Mouse (Mus musculus): Measurements from ENCODE around the gene Cab39l. TPM values are rescaled to one million over a fixed set of nuclear protein-coding genes. Genes with fewer than 3 reads are reported as not detected.

Gene Cab39l
- total and polyA plus RNA-seq, 3 experiments: 7.9 to 26.0 (median 23.8) TPM

DNA sequence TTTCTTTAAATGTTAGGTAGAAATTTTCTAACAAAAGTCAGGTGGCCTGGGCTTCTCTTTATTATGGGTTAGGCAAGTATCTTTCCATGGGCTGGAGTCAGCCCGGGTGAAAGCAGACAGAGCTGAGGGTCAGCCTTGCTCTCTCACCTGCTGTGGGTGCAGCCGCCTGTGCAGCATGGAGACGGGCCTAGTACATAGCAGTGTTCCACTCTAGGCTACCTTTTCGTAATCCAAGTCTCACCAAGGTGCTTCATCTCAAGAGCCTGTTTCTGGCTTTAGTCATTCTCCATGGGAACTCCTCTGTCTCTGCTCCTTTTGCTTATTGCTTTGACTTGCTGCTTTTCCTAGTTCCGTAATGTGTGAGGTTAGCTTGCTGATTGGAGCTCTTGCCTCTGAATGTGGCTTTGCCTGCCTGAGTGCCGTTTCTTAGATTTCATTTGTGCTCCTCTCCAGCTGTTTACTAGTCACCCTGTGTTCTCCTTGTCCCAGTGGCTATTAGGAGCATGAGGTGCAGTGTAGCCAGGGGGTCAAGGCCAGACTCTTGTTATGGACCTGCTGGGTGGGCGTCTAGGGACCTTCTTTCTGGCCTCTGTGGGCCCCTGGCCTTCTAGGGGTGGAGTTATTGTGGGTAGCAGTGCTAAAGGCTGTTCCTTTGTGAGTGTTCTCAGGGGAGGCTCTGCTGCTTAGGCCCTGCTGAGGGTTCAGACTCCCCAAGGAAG, 105.5 kb downstream of the Cab39l start:
- WGBS: 91% methylated on average over 7 of the region's 7 CpGs

DNA sequence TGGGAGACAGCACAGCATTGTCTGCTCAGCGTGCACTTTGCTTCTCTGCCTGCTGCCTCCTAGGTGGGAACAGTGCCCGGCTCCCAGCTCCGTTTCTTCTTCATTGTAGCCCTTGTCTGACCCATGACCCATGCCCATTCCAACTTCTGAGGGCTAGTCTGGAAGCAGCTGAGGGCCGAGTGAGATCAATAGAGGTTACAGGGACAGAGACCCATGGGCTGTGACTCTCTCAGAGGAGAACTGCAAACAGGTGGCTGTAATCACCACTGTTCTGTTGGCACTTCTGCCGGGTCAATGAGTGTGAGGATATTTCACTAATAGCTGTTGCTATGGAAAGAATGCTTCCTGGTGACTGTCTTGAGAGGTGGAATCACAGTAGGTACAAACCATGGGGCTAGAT, 106.8 kb downstream of the Cab39l start:
- Histone ChIP-seq H3K4me1 (ENCODE audit: control insufficient read depth, insufficient read depth, low read length) (peaks cover 11% of the 10 kb centered on the region), H3K4me3 (no peak overlapping the region), H3K36me3 (ENCODE audit: control insufficient read depth, insufficient read depth, low read length) (no peaks in the 10 kb centered on the region), H3K27me3 (ENCODE audit: control insufficient read depth, insufficient read depth, low read length) (no peaks in the 10 kb centered on the region), H3K79me2 (replicated peaks; ENCODE audit: control insufficient read depth, insufficient read depth, low read length) (no peaks in the 10 kb centered on the region), H3K9ac (ENCODE audit: low read depth, low read length) (no peak overlapping the region), H3K27ac (no peak overlapping the region)
- 80% methylated on average over 5 of the region's 5 CpGs for WGBS
- intact Hi-C loops (cut with DNase I): no loop called here
- TF ChIP-seq CTCF (IDR thresholded peaks at IDR 0.05): no peak
- no peak for TF ChIP-seq POLR2A (IDR thresholded peaks at IDR 0.05; ENCODE audit: insufficient read depth, low read depth, low read length)
- no peak for TF ChIP-seq EP300 (IDR thresholded peaks at IDR 0.05; ENCODE audit: insufficient read depth, low read depth, low read length)
- no peak for DNase-seq

More for the DNA sequence above, 105.5 kb downstream of the Cab39l start:
- Histone ChIP-seq H3K36me3 (ENCODE audit: control insufficient read depth, insufficient read depth, low read length) (peaks cover 1% of the 10 kb centered on the region), H3K4me1 (ENCODE audit: control insufficient read depth, insufficient read depth, low read length) (peaks cover 9% of the 10 kb centered on the region), H3K27ac (no peak overlapping the region), H3K9ac (ENCODE audit: low read depth, low read length) (no peak overlapping the region), H3K4me3 (no peak overlapping the region), H3K79me2 (replicated peaks; ENCODE audit: control insufficient read depth, insufficient read depth, low read length) (no peaks in the 10 kb centered on the region), H3K27me3 (ENCODE audit: control insufficient read depth, insufficient read depth, low read length) (no peaks in the 10 kb centered on the region)
- intact Hi-C loops (cut with DNase I): no loop called here
- no peak for TF ChIP-seq CTCF (IDR thresholded peaks at IDR 0.05)
- no peak for TF ChIP-seq POLR2A (IDR thresholded peaks at IDR 0.05; ENCODE audit: insufficient read depth, low read depth, low read length)
- no peak for TF ChIP-seq EP300 (IDR thresholded peaks at IDR 0.05; ENCODE audit: insufficient read depth, low read depth, low read length)
- no peak for DNase-seq

DNA sequence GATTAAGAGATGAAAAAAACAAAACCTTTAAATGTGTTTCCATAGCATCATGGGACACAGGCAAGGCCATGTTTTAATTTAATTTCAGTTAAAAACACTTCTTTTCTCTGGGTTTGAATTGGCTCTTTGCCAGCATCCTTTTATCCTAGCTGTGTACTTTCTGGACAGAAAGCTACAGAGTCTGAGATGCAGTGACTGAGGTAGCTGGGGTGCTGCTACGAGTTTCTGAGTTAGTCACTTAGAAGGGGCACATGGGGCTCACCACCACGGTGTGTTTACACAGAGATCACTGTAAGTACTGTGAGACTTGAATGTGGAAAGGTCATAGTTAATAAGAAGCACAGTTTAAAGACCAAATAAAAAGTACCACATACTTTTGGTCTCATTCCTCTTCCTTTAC, 107.8 kb downstream of the Cab39l start:
- 71% methylated on average over 2 of the region's 2 CpGs for WGBS
- Histone ChIP-seq H3K36me3 (ENCODE audit: control insufficient read depth, insufficient read depth, low read length) (no peaks in the 10 kb centered on the region), H3K9ac (ENCODE audit: low read depth, low read length) (no peak overlapping the region), H3K4me1 (ENCODE audit: control insufficient read depth, insufficient read depth, low read length) (peaks cover 11% of the 10 kb centered on the region), H3K27ac (peak overlapping the region; percentile 48), H3K27me3 (ENCODE audit: control insufficient read depth, insufficient read depth, low read length) (no peaks in the 10 kb centered on the region), H3K79me2 (replicated peaks; ENCODE audit: control insufficient read depth, insufficient read depth, low read length) (no peaks in the 10 kb centered on the region), H3K4me3 (no peak overlapping the region)
- DNase-seq: no peak
- intact Hi-C loops (cut with DNase I): no loop called here
- TF ChIP-seq POLR2A (IDR thresholded peaks at IDR 0.05; ENCODE audit: insufficient read depth, low read depth, low read length): no peak
- TF ChIP-seq CTCF (IDR thresholded peaks at IDR 0.05): no peak
- no peak for TF ChIP-seq EP300 (IDR thresholded peaks at IDR 0.05; ENCODE audit: insufficient read depth, low read depth, low read length)

DNA sequence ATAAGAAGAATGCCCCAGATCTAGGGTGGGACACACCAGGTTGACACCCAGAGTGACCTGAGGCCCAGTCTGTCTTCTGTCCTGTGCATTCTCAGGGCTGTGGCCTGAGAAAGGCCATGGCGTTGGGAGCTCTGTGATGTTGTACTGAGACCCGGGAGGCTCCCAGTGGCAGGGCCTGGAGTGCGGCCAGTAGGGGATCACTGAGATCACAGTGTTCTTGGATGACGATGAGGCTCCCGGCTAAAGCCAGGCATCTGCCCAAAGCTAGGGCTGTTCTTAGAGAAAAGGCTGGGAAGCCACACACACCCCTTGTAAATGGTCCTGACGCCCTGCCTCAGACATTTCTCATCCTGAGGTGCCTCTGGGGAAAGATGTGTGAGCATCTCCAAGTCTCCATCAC, 108.3 kb downstream of the Cab39l start:
- Histone ChIP-seq H3K4me3 (no peak overlapping the region), H3K36me3 (ENCODE audit: control insufficient read depth, insufficient read depth, low read length) (no peaks in the 10 kb centered on the region), H3K4me1 (ENCODE audit: control insufficient read depth, insufficient read depth, low read length) (peaks cover 9% of the 10 kb centered on the region), H3K27ac (peak overlapping the region; percentile 48), H3K9ac (ENCODE audit: low read depth, low read length) (no peak overlapping the region), H3K27me3 (ENCODE audit: control insufficient read depth, insufficient read depth, low read length) (no peaks in the 10 kb centered on the region), H3K79me2 (replicated peaks; ENCODE audit: control insufficient read depth, insufficient read depth, low read length) (no peaks in the 10 kb centered on the region)
- 0 out of 2 replicates have a peak, but pooled peaks have one; percentile 10 for TF ChIP-seq CTCF (IDR thresholded peaks at IDR 0.05)
- TF ChIP-seq EP300 (IDR thresholded peaks at IDR 0.05; ENCODE audit: insufficient read depth, low read depth, low read length): no peak
- peak; percentile 74 to 81 for DNase-seq
- intact Hi-C loops (cut with DNase I): no loop called here
- 50% methylated on average over 6 of the region's 6 CpGs for WGBS

DNA sequence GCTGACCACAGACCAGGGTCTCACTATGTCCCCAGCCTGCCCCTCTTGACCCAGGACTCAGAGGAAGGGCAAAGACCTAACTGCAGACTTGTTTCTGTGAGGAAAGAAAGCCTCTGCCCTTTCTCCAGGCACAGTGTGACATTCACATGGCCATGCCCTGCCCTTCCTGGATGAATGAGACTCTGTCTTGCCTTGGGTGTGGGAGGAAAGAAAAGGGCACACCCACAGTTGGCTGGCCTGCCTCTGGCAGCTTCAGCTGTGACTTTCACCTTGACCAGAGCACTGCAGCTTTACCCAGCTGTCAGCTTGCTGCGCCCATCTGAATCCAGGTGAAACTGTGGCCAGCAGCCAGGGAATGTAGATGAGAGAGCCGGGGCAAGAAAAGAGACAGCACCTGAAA, 110.1 kb downstream of the Cab39l start:
- 68% methylated on average over 2 of the region's 2 CpGs for WGBS
- no peaks in the 10 kb centered on the region for H3K36me3 ChIP-seq (ENCODE audit: control insufficient read depth, insufficient read depth, low read length)
- peaks cover 10% of the 10 kb centered on the region for H3K4me1 ChIP-seq (ENCODE audit: control insufficient read depth, insufficient read depth, low read length)
- H3K27me3 ChIP-seq (ENCODE audit: control insufficient read depth, insufficient read depth, low read length): no peaks in the 10 kb centered on the region
- TF ChIP-seq EP300 (IDR thresholded peaks at IDR 0.05; ENCODE audit: insufficient read depth, low read depth, low read length) (no peak), CTCF (IDR thresholded peaks at IDR 0.05) (no peak)
- H3K27ac ChIP-seq: no peak overlapping the region
- H3K79me2 ChIP-seq (replicated peaks; ENCODE audit: control insufficient read depth, insufficient read depth, low read length): no peaks in the 10 kb centered on the region
- intact Hi-C loops (cut with DNase I): loop anchor here (5.0 to 10.0 kb wide), 4 partner anchors 34 to 326 kb away; partner anchors contain the start of gene Phf11d
- DNase-seq: peak in 1 of 2 experiments; percentile 52
- H3K9ac ChIP-seq (ENCODE audit: low read depth, low read length): no peak overlapping the region
- H3K4me3 ChIP-seq: no peak overlapping the region

DNA sequence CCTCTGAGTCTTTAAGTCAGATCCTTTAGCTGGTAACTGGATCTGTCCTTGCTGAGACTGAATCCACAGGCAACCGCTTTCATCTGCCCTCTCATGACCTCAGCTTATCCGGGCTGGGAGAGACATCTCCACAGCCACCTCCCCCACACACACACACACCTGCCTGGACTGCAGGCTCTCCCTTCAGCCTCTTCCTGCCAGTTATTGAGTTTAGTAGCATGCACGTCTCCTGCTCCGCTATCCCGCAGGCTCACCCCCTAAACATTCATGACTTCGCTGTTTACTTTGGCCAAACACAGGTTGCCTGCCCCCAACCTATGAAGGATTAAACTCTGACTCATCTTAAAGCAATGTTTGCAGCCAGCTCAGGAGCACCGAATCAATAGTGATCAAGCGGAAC, 111.2 kb downstream of the Cab39l start:
- 44% methylated on average over 8 of the region's 8 CpGs for WGBS
- Histone ChIP-seq H3K4me3 (no peak overlapping the region), H3K36me3 (ENCODE audit: control insufficient read depth, insufficient read depth, low read length) (no peaks in the 10 kb centered on the region), H3K9ac (ENCODE audit: low read depth, low read length) (no peak overlapping the region), H3K27ac (no peak overlapping the region), H3K27me3 (ENCODE audit: control insufficient read depth, insufficient read depth, low read length) (no peaks in the 10 kb centered on the region), H3K4me1 (ENCODE audit: control insufficient read depth, insufficient read depth, low read length) (peaks cover 12% of the 10 kb centered on the region), H3K79me2 (replicated peaks; ENCODE audit: control insufficient read depth, insufficient read depth, low read length) (no peaks in the 10 kb centered on the region)
- no peak for TF ChIP-seq CTCF (IDR thresholded peaks at IDR 0.05)
- no peak for TF ChIP-seq EP300 (IDR thresholded peaks at IDR 0.05; ENCODE audit: insufficient read depth, low read depth, low read length)
- TF ChIP-seq POLR2A (IDR thresholded peaks at IDR 0.05; ENCODE audit: insufficient read depth, low read depth, low read length): no peak
- DNase-seq: no peak
- intact Hi-C loops (cut with DNase I): loop anchor here (5.0 to 10.0 kb wide), 4 partner anchors 35 to 327 kb away; partner anchors contain the start of gene Phf11d

Data from heart, adult 2 months (tissue).